Mouse (Mus musculus) layer of hippocampus, adult 18-20 months (tissue): Measurements from ENCODE around the gene Myh2. TPM values are rescaled to one million over a fixed set of nuclear protein-coding genes. Genes with fewer than 3 reads are reported as not detected.

Experiments used
- DNase-seq, 2 experiments: peaks; one replicate each; pipeline ENCODE4 v3.0.0; 2022; ENCODE audit warnings: low spot score in 2 of 2
- long read RNA-seq: library from polyadenylated mRNA; stranded (forward); transcript quantifications from one replicate; pipeline ENCODE4 v2.0.0, GENCODE M21; 2021
- total RNA-seq, 2 experiments: library from RNA; stranded (reverse); gene quantifications; 2 replicates each; pipeline ENCODE4 v1.2.3; 2021

Gene Myh2
- under 1 TPM; 0.15 to 0.25 TPM for total RNA-seq
- long read RNA-seq, result 0 reads

GRCm38 (mm10) chr11:67170727-67171126 is at the start of gene Myh2:
TSS of gene Myh2 (plus strand) at chr11:67171027.
- no peak for DNase-seq

GRCm38 (mm10) chr11:67124943-67125342 is 45.9 kb upstream of the Myh2 start:
- DNase-seq, result no peak

- DNase-seq, result peak in 1 of 2 experiments; percentile 33
These were observed 45.5 kb upstream of the Myh2 start for GRCm38 (mm10) chr11:67125361-67125760.

- DNase-seq, result no peak
These were observed 37.3 kb upstream of the Myh2 start for GRCm38 (mm10) chr11:67133526-67133925.

- no peak for DNase-seq
These were observed 36.2 kb upstream of the Myh2 start for GRCm38 (mm10) chr11:67134654-67135053.

DNA sequence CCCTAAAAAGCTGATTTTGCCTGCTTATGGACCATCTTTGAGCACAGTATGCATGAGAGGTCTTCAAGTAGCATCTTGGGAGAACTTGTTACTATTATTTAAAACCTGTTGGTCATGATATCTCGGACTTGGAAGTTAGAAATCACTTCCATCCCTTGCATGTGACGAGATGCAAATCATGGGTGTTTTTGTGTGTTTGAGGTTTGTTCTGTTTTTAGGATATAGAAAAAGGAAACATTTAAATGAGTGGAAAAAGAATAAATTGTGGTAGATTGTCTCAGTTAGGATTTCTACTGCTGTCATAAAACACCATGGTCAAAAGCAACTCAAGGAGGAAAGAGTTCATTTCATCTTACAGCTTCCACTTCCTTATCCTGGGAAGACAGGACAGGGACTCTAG is 35.3 kb upstream of the Myh2 start:
- no peak for DNase-seq

DNA sequence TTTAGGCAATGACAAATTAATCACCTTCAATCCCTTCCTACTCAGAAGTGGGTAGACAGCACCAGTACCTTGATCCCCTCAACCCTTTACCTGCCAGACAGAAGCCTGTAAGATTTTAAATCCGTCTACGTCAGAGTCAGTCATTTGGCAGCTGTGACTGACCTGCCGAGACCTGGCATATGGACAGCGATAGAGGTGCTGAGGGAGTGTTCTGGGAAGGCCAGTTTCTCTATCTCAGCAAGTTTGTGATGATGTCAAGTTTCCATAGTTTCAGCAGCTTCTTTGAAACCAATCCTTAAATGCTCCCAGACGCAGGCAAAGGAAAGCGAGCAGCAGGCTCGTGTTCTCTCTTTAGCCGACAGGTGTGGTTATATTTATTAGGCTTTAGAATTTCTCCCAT is 31.3 kb upstream of the Myh2 start:
- DNase-seq, result no peak

GRCm38 (mm10) chr11:67140175-67140574 is 30.7 kb upstream of the Myh2 start:
- DNase-seq, result no peak

- no peak for DNase-seq
These were observed 29.8 kb upstream of the Myh2 start for GRCm38 (mm10) chr11:67141031-67141430.

DNA sequence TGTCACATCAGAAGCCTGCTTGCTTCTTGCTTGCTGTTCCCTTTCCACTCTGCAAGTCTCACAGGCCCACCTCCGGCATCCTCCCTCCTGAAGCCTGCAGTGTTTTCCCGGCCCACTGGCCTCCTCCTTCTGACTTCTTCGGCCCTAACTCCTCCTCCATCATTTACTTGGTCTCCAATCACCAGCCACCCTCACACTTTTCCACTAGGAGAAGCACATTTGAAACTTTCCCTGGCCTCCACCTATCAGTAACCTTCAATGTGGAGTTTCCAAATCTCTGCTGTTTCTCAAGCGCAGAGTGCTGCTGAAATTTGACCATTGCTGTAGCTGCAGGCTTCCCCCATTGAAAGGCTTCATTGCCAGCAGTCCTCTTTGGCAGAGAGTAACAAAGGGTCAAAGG is 28.8 kb upstream of the Myh2 start:
- DNase-seq, result no peak

GRCm38 (mm10) chr11:67143065-67143464 is 27.8 kb upstream of the Myh2 start:
- DNase-seq, result no peak

DNA sequence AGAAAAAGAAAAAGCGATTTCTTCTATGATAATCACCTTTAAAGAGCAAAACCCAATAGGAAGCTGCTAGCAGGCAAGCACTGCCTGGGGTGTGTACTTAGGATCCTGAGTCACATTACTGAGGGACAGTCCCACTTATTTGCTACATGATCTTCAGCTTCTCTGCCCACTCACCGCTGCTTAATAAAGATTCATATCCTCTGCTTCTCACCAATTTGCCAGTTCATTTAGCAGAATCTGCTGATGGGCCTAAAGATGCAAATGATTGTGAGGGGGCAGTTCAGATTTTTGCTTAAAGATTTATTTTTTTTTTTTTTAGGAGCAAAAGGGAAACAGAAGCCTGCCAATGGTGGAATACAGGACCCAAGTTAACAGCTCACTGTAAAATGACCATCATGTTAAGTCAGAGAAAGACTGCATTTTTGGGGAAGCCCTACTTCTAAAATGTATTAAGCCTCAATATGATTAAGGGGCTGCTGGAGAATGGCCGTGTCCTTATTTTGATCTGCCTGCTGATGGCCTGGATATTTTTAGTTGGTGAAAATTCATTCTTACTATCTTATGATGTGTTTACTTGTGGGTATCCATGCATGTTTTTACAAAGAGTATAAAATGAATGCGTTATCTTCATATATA is 26.8 kb upstream of the Myh2 start:
- DNase-seq, result no peak

DNA sequence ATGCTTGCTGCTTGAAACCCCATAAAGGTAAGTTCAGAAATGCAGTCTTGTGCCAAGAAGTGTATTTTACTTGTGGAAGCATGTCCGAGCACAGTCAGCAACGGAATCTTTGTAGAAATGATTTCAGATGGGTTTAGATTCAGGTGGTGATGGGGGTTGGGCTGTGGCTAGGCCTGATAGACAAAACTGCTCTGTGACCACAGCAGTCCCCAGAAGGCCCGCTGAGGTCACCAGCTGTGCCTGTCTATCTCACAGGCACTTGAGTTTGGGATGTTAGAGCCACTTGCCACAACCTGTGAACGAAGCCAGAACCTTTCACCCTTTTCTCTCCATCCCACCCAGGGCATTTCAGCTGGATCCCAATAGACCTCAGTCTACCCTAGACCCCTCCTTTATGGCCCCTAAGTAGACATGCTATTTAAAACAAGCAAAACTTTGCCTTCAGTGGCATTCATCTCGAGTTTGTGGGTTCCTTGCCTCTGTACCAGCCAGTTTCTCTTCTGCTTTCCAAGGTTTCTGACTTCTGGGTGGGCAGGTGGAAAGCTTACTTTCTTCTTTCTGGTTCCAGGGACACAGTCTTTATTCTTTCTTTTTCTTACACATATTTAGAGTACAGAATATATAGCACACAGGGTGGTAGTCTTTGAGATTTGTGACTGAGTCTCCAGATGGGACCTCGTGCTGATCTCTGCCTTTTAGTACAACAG is 26.1 kb upstream of the Myh2 start:
- DNase-seq, result no peak

DNA sequence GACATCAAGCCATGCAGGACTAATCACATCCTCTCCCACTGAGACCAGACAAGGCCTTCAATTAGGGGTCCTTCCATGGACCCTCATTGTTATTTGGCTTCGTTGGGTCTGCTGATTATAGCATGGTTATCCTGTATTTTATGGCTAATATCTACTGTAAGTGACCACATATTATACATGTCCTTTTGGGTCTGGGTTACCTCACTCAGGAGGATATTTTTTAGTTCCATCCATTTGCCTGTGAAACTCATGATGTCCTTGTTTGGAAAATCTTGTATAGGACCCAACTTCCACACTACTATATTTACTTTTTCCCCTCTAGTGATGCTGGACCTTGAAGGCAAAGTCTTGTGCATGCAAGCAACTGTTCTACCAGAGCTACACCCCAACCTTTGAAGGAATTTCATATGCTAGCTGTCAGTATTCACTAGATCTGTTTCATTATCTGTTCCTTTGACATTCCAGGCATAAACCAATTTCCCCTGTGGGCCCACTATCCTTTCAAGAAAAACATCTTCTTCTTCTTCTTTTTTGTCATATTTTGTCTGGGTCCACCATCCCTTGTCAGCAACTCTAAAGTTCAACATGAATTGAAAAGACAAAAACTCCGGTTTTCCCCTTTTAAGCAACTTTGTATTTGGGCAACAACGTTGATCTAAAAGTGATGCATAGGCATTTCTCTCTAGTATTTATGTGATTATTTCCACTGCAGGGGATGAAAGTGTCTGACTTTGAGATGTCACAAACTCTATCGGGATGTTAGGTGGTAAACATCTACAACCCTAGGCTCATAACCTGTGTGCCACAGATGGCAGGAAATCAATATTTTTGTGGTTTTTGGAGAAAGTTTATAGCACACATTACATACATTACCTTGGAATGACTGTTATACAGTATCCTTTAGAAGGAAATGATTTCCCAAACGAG is 25.1 kb upstream of the Myh2 start:
- DNase-seq, result no peak

- DNase-seq, result no peak
These were observed 24.2 kb upstream of the Myh2 start for GRCm38 (mm10) chr11:67146409-67147282.

- DNase-seq, result no peak
These were observed 23.4 kb upstream of the Myh2 start for GRCm38 (mm10) chr11:67147283-67147921.

DNA sequence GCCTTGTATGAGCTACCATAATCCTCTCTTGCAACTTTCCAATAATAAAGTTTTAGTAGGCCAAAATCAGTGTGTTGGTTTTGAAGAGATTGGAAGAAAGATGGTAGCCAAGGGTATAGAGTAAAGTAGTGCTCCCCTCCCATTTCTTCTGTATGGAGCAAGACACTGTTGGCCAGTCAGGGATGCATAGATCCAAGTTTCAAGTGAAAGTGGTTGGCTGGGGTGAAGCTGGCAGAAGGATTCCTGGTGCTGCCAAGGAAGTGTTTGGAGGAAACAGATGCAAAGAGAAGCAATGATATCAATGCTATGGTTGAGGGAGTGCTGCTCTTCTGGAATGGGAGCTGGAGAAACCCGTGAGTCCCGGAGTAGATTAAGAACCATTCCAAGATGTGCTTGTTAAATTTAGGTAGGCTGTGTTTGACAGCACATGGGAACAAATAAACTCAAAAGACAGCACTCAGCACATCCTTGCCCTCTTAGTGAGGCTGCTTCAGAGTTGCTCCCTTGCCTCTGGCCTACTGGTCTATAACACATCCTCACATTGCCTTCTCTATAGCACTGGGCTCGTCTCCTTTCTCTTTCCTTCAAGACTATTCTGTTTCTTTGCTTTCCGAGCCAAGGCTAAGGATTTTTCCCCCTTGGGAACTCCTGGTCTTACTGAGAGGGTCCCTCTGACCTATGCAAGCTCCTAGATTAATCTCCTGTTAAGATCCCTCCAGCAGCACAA is 22.4 kb upstream of the Myh2 start:
- no peak for DNase-seq

- no peak for DNase-seq
These were observed 20.6 kb upstream of the Myh2 start for GRCm38 (mm10) chr11:67150237-67150636.

- no peak for DNase-seq
These were observed 19.7 kb upstream of the Myh2 start for GRCm38 (mm10) chr11:67151159-67151558.
